Comparison of ENCODE assay signal across 8 mouse cellular contexts in the genomic region with DNA sequence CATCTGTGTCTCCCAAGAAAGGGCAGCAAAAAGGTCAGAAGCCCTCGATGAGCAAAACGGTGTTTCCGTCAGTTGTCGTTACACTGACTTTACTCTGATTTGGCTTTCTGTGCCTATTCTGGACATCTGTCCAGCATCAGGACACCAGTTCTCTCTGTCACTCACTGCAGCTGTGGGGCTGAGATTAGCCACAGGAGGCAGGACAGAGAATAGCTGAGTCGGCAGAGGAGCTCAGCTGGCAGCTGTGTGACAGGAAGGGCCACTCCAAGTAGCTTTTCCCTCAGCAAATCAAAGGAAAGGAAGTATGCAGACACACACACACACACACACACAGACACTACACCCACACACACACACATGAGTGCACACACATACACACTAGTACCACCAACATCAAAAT. TPM values are rescaled to one million over a fixed set of nuclear protein-coding genes. Genes with fewer than 3 reads are reported as not detected.
A peak's percentile ranks its signal among the peaks of the same experiment; 100 is the strongest.
DNase-seq lines count a peak whose midpoint lies in the region; ATAC-seq and TF ChIP-seq lines count a peak whose summit lies in the region.

No protein-coding gene starts in this region.

- intact Hi-C loops in left cerebral cortex, adult 2 months (cut with DNase I) = no loop called here

- H3K36me3 ChIP-seq in stomach, postnatal 0 days (ENCODE audit: control insufficient read depth, insufficient read depth, low read length) = no peaks in the 10 kb centered on the region

- no peaks in the 10 kb centered on the region for H3K9me3 ChIP-seq in stomach, postnatal 0 days (ENCODE audit: control insufficient read depth, low read length)

- H3K27me3 ChIP-seq in stomach, postnatal 0 days (ENCODE audit: control insufficient read depth, insufficient read depth, low read length) = no peaks in the 10 kb centered on the region

- no peaks in the 10 kb centered on the region for H3K4me1 ChIP-seq in stomach, postnatal 0 days (replicated peaks; ENCODE audit: control insufficient read depth, insufficient read depth)

- peak; percentile 21; the same call in 1 of the 2 replicates for TF ChIP-seq CTCF in stomach, postnatal 0 days (IDR thresholded peaks at IDR 0.05; ENCODE audit: low read depth)
- no peak; the same call in 1 of the 2 replicates for TF ChIP-seq CTCF in left cerebral cortex, adult 2 months (IDR thresholded peaks at IDR 0.05)

- DNase-seq in frontal cortex, postnatal 36 days (ENCODE audit: low spot score in 2 of 2) = no peak
- DNase-seq in right cerebral cortex, postnatal 14 days = peak; percentile 6
- DNase-seq in right cerebral cortex, adult 2 months (ENCODE audit: low spot score in 2 of 2) = no peak
- peak; percentile 50 for DNase-seq in kidney, postnatal 10 days
- no peak for DNase-seq in stomach, postnatal 0 days (ENCODE audit: low spot score)
- no peak for DNase-seq in cerebellum, postnatal 36 days
- no peak for DNase-seq in left cerebral cortex, adult 2 months (ENCODE audit: extremely low spot score in 1 of 2, low spot score in 2 of 2)

- no peak overlapping the region for H3K4me3 ChIP-seq in stomach, postnatal 0 days (ENCODE audit: low read depth, low read length)
- H3K4me3 ChIP-seq in left cerebral cortex, adult 2 months = no peak overlapping the region

- no peak for TF ChIP-seq EP300 in stomach, postnatal 0 days (optimal IDR thresholded peaks at IDR 0.05)

- H3K4me2 ChIP-seq in stomach, postnatal 0 days (replicated peaks; ENCODE audit: low read depth) = no peak overlapping the region

- peak; percentile 41; the same call in 1 of the 2 replicates for ATAC-seq in frontal cortex, adult (ENCODE audit: low TSS enrichment)
- no peak for ATAC-seq in stomach, postnatal 0 days (ENCODE audit: low FRiP score, low TSS enrichment)

- WGBS in stomach, postnatal 0 days = 40% methylated on average over 5 of the region's 5 CpGs

- H3K9ac ChIP-seq in stomach, postnatal 0 days (ENCODE audit: low read length) = no peak overlapping the region

- H3K27ac ChIP-seq in stomach, postnatal 0 days (replicated peaks) = no peak overlapping the region
- no peak overlapping the region for H3K27ac ChIP-seq in left cerebral cortex, adult 2 months

RNA-seq across cellular contexts. Expression of a gene that starts 46.0 kb away (rescaled TPM):
- polyA plus RNA-seq in stomach, postnatal 0 days (2015; fragmentation: Nextera tagmentation; extraction: Ambion mirVana) = 2.6 and 3.0 TPM in 2 replicates
- 10 to 100 TPM; 41.8 to 42.0 TPM for total RNA-seq in left cerebral cortex, adult 2 months (2021)

Comparison
In these comparisons a context has a peak if more than half of its experiments do, and no peak if none do; other contexts are left out.
1. DNase-seq: peak in right cerebral cortex, postnatal 14 days (single experiment) and kidney, postnatal 10 days (single experiment); none in frontal cortex, postnatal 36 days (0 of 2), right cerebral cortex, adult 2 months (0 of 2), stomach, postnatal 0 days (single experiment), cerebellum, postnatal 36 days (0 of 2) and left cerebral cortex, adult 2 months (0 of 2).